Mouse (Mus musculus) cerebellum, adult 2 months (tissue): ENCODE results near the gene Hsd17b12. TPM values are rescaled to one million over a fixed set of nuclear protein-coding genes. Genes with fewer than 3 reads are reported as not detected.

Experiments
- DNase-seq, 2 experiments: peaks; one replicate each; pipeline ENCODE4 v3.0.0; 2021
- H3K27ac ChIP-seq: fragments of 200-500 bp; 2 replicates; pipeline ENCODE4 v1.5.1; 2012; ENCODE audit warnings: low read length, control low read depth, inconsistent platforms; ENCODE audit not compliant: insufficient read depth
- H3K27me3 ChIP-seq: fragments of 200-500 bp; 2 replicates; pipeline ENCODE4 v1.6.1; 2012; ENCODE audit warnings: inconsistent platforms, mild to moderate bottlenecking, low read length, moderate library complexity; ENCODE audit not compliant: control insufficient read depth, insufficient read depth
- H3K4me1 ChIP-seq: fragments of 200-500 bp; 2 replicates; pipeline ENCODE4 v1.6.1; 2011; ENCODE audit warnings: low read length; ENCODE audit not compliant: control insufficient read depth, insufficient read depth
- H3K4me3 ChIP-seq: fragments of 200-500 bp; replicated peaks from 2 replicates; pipeline ENCODE3; 2011; ENCODE audit warnings: mild to moderate bottlenecking, low read depth, low read length, control low read depth; ENCODE audit not compliant: insufficient read depth
- CTCF ChIP-seq: fragments of 200-500 bp; IDR thresholded peaks from 2 replicates; pipeline ENCODE4 v1.5.1; 2011; ENCODE audit warnings: low read depth, mild to moderate bottlenecking, control low read depth, low read length, moderate library complexity, borderline replicate concordance; ENCODE audit not compliant: insufficient read depth
- POLR2A ChIP-seq: fragments of 200-500 bp; IDR thresholded peaks from 2 replicates; pipeline ENCODE4 v1.6.1; 2011; ENCODE audit warnings: low read length, control low read depth, borderline replicate concordance; ENCODE audit not compliant: insufficient read depth
- WGBS: fragments of 180-500 bp; shearing (Covaris S2); methylation state at CpG from one replicate; pipeline ENCODE4 v1.1.7; 2018; 5-methylcytosine and 5-hydroxymethylcytosine counted together
- polyA plus RNA-seq: library from polyadenylated mRNA; depleted of rRNA; stranded (reverse); fragments of >200 nt; gene quantifications from 2 replicates; pipeline ENCODE4 v1.2.3, GENCODE M21; 2012

Gene Hsd17b12
- polyA plus RNA-seq, 1 experiment, result 89.1 TPM

DNA sequence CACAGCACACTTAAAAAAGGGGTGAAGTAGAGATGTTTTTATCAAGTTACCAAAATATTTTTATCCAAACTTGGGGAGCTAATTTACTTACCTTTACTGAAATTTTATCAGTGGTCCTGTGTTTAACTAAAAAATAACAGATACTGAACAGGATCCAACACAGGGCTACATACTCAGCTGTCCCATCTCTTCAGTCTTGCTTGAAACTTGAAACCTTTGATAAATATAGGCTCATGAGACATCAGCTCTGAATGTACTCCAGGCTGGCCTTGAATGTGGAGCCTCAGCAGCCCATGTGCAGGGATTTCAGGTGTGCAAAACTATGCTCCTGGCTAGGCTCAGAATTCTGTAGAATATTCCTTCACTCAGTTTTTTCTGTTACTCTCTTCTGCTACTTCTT lies 127.2 kb downstream of the Hsd17b12 start:
- TF ChIP-seq POLR2A (no peak), CTCF (no peak)
- Histone ChIP-seq H3K4me3 (no peak overlapping the region), H3K4me1 (no peaks in the 10 kb centered on the region), H3K27ac (no peak overlapping the region), H3K27me3 (no peaks in the 10 kb centered on the region)
- no peak for DNase-seq

DNA sequence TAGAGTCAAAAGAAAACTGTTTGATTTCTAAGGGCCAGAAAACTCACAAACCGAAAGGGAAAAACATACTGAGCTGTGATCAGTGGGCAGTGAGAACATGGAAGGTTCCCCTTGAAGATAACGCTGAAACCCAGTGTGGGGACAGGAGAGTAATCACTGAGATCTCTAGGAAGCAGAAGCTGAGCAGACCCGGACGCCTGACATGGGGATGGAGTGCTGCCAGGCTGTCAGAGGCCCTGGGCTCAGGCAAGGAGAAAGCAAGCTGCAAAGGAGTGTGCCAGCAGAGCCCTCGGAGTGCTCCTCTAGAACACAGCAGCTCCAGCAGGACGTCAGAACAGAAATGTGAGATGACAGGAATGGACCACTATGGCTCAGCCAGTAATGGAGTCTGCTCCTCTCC lies 133.1 kb downstream of the Hsd17b12 start:
- H3K4me3 ChIP-seq, result no peak overlapping the region
- no peaks in the 10 kb centered on the region for H3K4me1 ChIP-seq
- no peak for DNase-seq
- H3K27ac ChIP-seq, result no peak overlapping the region
- 28% methylated on average over 6 of the region's 6 CpGs for WGBS
- TF ChIP-seq POLR2A, result no peak
- TF ChIP-seq CTCF, result no peak
- no peaks in the 10 kb centered on the region for H3K27me3 ChIP-seq

DNA sequence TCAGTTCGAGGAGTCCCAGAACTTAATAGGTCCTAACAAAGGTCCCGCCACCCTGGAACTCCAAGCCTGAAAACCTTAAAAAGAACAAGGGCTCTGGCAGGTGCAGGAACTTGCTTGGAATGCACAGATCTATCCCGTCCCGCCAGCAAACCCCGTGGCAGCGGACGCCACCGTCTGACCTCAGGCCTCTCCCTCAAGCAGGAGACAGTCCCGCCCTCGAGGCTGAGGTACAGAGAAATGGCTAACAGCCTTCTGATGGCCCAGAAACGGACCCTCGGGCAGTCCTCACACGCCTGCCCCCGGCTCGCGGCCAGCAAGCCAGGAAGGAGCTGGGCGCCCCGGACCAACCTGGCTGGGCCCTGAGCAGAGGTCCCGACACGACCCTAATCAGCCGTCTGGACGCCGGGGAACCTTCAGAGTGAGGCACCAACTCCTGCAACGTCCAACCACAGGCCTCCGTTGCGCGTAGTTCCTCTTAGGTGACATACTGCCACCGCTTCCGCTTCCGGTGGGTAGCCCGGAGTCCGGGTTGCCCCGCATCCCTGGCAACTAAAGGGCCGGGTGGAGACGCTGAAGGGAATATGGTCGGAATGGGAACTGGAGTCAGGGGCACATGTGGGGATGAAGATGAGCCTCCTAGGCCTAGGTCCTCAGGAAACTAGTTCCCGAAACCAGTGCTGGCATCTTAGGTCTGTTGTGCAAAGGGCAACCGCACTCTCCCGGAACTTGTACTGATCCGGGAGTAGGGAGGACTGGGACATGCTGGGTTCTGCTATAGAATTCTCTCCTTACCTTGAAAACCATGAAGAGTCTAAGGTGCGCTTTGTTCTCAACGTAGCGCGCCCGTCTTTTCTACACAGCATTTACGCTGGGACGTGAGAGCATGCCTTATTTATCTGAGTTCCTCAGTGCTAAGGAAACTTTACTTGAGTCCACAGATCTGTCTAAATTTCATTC lies 147.2 kb downstream of the Hsd17b12 start, which contains the start of gene Alkbh3:
TSS of gene Alkbh3 (minus strand) at position 473 of the 957 bp plus-strand sequence.
- Histone ChIP-seq H3K4me3 (peak within 1 kb of the TSS; percentile 88), H3K27me3 (no peaks in the 10 kb centered on the region), H3K4me1 (no peaks in the 10 kb centered on the region), H3K27ac (peak within 1 kb of the TSS; percentile 58; the same call in 1 of the 2 replicates)
- DNase-seq, result peak; percentile 92 to 96
- WGBS, result 4% methylated on average over 47 of the region's 47 CpGs
- TF ChIP-seq CTCF (no peak), POLR2A (peak; percentile 59)

DNA sequence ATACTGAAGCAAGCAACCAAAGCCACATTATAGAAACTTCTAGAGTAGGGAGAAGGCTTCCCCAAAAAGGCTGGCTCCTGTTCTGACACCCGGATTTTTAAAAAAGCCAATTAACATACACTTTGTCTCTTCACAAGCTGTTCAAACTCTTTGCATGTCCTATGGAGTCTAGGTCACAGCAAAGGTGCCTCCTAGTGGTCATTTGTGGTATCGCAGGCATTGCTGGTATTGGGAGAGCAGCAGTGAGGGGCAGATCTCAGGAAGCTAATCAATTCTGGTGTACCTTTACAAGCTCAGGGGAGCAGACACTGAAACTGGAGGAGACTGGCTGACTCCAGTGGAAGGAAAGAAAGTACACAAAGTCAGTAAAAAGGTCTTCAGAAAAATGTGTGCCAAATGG lies 155.4 kb downstream of the Hsd17b12 start:
- Histone ChIP-seq H3K4me3 (no peak overlapping the region), H3K27ac (no peak overlapping the region), H3K4me1 (no peaks in the 10 kb centered on the region), H3K27me3 (no peaks in the 10 kb centered on the region)
- DNase-seq, result peak; percentile 72 to 87
- no peak for TF ChIP-seq POLR2A
- peak; percentile 92 for TF ChIP-seq CTCF
- 1% methylated on average over 2 of the region's 2 CpGs for WGBS

DNA sequence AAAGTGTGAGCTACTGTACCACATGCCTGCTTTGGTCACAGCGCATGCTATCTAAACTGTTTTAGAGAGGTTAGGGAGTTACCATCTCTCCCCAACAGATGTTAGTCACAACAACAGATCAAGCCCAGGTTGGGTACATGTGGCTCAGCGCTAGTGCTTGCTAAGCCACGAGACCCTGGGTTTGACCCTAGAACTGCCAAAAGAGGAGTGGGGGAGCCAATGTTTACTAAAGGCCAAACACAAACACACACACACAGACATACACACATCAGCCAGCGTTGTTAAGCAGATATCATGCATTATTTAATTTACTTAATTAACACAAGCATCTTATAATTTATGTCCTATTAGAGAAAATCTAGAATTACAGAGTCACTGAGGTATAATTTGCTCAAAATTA lies 155.8 kb downstream of the Hsd17b12 start:
- TF ChIP-seq POLR2A (no peak), CTCF (no peak)
- Histone ChIP-seq H3K4me1 (no peaks in the 10 kb centered on the region), H3K27me3 (no peaks in the 10 kb centered on the region), H3K4me3 (no peak overlapping the region), H3K27ac (no peak overlapping the region)
- WGBS, result 83% methylated on average over 4 of the region's 4 CpGs
- no peak for DNase-seq

DNA sequence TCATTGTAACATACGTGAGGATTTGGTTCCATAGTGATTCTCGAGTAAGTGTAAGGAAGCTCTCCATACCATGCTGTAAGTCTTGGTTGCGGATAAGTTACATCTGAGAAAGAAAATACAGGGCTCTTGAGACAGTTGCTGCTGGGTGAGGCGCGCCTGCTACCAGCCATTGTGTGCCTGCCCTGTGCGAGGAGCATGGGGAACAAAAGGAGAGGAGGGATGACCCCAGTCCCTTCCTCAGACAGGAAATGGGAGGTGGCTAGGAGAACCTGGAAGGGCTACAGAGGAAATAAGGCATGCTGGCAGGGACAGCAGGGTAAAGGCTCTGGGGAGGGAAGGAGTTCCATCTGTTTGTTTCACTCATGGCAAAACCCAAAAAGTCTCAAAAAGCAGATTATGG lies 156.4 kb downstream of the Hsd17b12 start:
- Histone ChIP-seq H3K27me3 (no peaks in the 10 kb centered on the region), H3K4me1 (no peaks in the 10 kb centered on the region), H3K27ac (no peak overlapping the region), H3K4me3 (no peak overlapping the region)
- TF ChIP-seq CTCF (no peak), POLR2A (no peak)
- 91% methylated on average over 6 of the region's 6 CpGs for WGBS
- no peak for DNase-seq

DNA sequence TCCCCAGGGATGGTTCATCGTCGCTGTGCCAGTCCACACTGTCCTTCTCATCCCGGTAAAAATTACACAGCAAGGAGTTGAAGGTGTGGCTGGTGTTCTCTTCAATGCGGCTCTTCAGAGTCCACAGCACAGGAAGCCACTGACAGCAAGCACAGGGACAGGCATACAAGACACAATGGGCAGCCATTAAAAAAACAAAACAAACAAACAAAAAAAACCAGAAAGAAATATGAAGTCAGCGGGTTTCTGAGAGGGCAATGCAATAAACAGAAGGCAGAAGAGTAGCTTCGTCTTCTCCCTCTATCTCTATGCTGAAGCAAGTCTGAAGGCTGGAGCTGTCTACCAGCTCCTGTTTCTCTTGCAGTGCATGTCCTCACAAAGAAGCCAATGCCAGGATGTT lies 161.5 kb downstream of the Hsd17b12 start, which contains the start of gene Gm27027:
TSS of gene Gm27027 (minus strand) at position 101 of the 400 bp plus-strand sequence.
- 84% methylated on average over 6 of the region's 6 CpGs for WGBS
- no peak for DNase-seq
- H3K27ac ChIP-seq, result no peak within 1 kb of the TSS
- TF ChIP-seq CTCF (no peak), POLR2A (no peak)
- H3K27me3 ChIP-seq, result no peaks in the 10 kb centered on the region
- H3K4me1 ChIP-seq, result no peaks in the 10 kb centered on the region
- H3K4me3 ChIP-seq, result no peak within 1 kb of the TSS

DNA sequence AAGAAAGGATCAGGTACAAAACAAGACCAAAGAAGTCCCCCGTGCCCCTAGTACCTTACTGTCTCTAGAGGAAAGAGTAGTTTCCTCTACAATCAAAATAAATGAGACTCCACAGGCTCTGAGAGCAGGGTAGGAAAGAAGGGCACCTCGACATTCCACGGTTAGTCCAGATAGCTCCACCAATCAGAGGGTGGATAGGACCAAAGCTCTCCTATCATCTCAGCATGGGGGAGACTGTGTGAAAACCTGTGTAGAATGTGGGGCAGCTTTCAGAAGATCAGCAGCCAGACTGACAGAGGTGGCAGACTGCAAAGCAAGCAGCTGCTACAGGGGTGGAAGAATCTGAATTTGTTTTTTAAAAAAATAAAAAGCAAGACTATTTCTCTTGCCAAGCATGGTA lies 165.0 kb downstream of the Hsd17b12 start:
- 52% methylated on average over 3 of the region's 3 CpGs for WGBS
- no peak for TF ChIP-seq CTCF
- no peak for TF ChIP-seq POLR2A
- H3K27me3 ChIP-seq, result no peaks in the 10 kb centered on the region
- no peak for DNase-seq
- H3K4me1 ChIP-seq, result no peaks in the 10 kb centered on the region
- no peak overlapping the region for H3K27ac ChIP-seq
- H3K4me3 ChIP-seq, result no peak overlapping the region
